ENCODE assay signal across 8 mouse cellular contexts in the genomic region with DNA sequence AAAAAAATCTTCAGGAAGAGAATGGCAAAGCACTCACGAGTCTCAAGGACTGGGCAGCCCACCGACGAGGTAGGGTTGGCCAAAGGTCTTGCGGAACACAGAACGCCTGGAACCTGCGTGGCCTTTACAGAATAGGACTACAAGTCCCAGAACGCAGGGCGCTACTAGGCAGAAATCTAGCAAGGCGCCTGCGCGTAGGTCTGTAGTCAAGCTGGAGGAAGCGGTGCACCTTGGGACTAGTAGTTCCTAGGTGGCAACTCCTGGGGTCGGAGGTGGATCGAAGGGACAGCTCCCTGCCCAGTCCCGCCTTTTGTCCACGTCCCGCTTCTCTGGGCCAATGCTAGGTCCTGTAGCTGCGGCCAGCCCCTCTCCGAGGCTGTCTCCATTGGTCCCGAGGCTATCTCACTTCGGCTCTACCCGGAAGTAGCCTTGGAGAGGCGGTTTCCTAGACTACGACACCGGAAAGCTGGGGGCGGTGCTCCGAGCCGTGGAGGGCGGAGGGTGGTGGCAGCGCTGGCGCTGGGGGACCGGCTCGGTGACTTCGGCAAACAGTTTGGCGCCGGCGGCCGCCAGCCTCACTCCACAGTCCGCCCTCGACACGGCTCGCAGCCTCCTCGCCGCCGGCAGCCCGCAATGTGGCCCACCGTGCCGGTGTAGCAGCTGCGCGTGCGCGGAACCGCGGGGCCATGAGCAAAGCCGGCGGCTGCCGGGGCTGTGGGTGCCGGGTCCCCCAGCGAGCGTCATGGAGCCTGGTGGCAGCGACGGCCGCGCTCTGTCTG. TPM values are rescaled to one million over a fixed set of nuclear protein-coding genes. Genes with fewer than 3 reads are reported as not detected.
A peak's percentile ranks its signal among the peaks of the same experiment; 100 is the strongest.
DNase-seq lines count a peak whose midpoint lies in the region; ATAC-seq and TF ChIP-seq lines count a peak whose summit lies in the region.

A gene (plus strand): TSS at position 491 of the 779 bp plus-strand sequence.

- H3K27me3 ChIP-seq in embryonic facial prominence, embryonic 13.5 days: no peaks in the 10 kb centered on the region
- H3K27me3 ChIP-seq in kidney, adult 2 months (replicated peaks; ENCODE audit: control insufficient read depth, insufficient read depth, low read length): no peaks in the 10 kb centered on the region
- H3K27me3 ChIP-seq in limb, embryonic 12.5 days: no peaks in the 10 kb centered on the region
- H3K27me3 ChIP-seq in midbrain, embryonic 15.5 days (replicated peaks): no peaks in the 10 kb centered on the region
- H3K27me3 ChIP-seq in spleen, adult 2 months (ENCODE audit: control insufficient read depth, insufficient read depth, low read length): no peaks in the 10 kb centered on the region

- H3K4me3 ChIP-seq in embryonic facial prominence, embryonic 13.5 days: peak within 1 kb of the TSS; percentile 77
- H3K4me3 ChIP-seq in kidney, adult 2 months (ENCODE audit: insufficient read depth, low read depth, low read length): peak within 1 kb of the TSS; percentile 78
- H3K4me3 ChIP-seq in limb, embryonic 12.5 days (replicated peaks): peak within 1 kb of the TSS; percentile 92
- peak within 1 kb of the TSS; percentile 55 for H3K4me3 ChIP-seq in midbrain, embryonic 15.5 days
- peak within 1 kb of the TSS; percentile 88 for H3K4me3 ChIP-seq in spleen, adult 2 months (ENCODE audit: extremely low read depth, insufficient read depth, insufficient read length)

- H3K4me1 ChIP-seq in embryonic facial prominence, embryonic 13.5 days: peaks cover 30% of the 10 kb centered on the region
- H3K4me1 ChIP-seq in kidney, adult 2 months (ENCODE audit: control insufficient read depth, insufficient read depth, low read length): peaks cover 12% of the 10 kb centered on the region; the same call in 1 of the 2 replicates
- H3K4me1 ChIP-seq in limb, embryonic 12.5 days (replicated peaks): peaks cover 25% of the 10 kb centered on the region
- H3K4me1 ChIP-seq in midbrain, embryonic 15.5 days: peaks cover 19% of the 10 kb centered on the region
- peaks cover 6% of the 10 kb centered on the region for H3K4me1 ChIP-seq in spleen, adult 2 months (ENCODE audit: control insufficient read depth, insufficient read depth, insufficient read length)

- peak; percentile 98 for DNase-seq in 3134 (ENCODE audit: extremely low read depth, insufficient read length, low spot score)
- peak; percentile 98 to 99 for DNase-seq in adrenal gland, postnatal 36 days
- DNase-seq in heart, adult 18-20 months: peak; percentile 97 to 100
- peak; percentile 100 for DNase-seq in kidney, adult 2 months
- DNase-seq in spleen, adult 2 months (ENCODE audit: low read depth in 1 of 2, low spot score in 2 of 2): peak; percentile 98 to 99

- TF ChIP-seq POLR2A in kidney, adult 2 months (IDR thresholded peaks at IDR 0.05; ENCODE audit: low read depth, low read length): peak; percentile 35
- TF ChIP-seq POLR2A in spleen, adult 2 months (IDR thresholded peaks at IDR 0.05; ENCODE audit: low read depth, low read length): peak; percentile 74

- no peaks in the 10 kb centered on the region for H3K36me3 ChIP-seq in embryonic facial prominence, embryonic 13.5 days
- H3K36me3 ChIP-seq in kidney, adult 2 months (ENCODE audit: control insufficient read depth, insufficient read depth, low read length): no peaks in the 10 kb centered on the region; the same call in 1 of the 2 replicates
- no peaks in the 10 kb centered on the region for H3K36me3 ChIP-seq in limb, embryonic 12.5 days
- H3K36me3 ChIP-seq in midbrain, embryonic 15.5 days (replicated peaks): peaks cover 4% of the 10 kb centered on the region; the same call in 1 of the 2 replicates
- peaks cover 3% of the 10 kb centered on the region; the same call in 1 of the 2 replicates for H3K36me3 ChIP-seq in spleen, adult 2 months (ENCODE audit: control insufficient read depth, insufficient read depth, low read length)

- ATAC-seq in embryonic facial prominence, embryonic 13.5 days (ENCODE audit: insufficient number of reproducible peaks, insufficient read depth, low FRiP score, low TSS enrichment, low read depth): peak; percentile 99
- ATAC-seq in limb, embryonic 12.5 days (ENCODE audit: insufficient number of reproducible peaks, insufficient read depth, low FRiP score, low TSS enrichment, low read depth): peak; percentile 100
- ATAC-seq in midbrain, embryonic 15.5 days (replicated peaks): peak; percentile 99

- no peak for TF ChIP-seq CTCF in kidney, adult 2 months (conservative IDR thresholded peaks at IDR 0.05; ENCODE audit: insufficient read depth, insufficient read length, low read depth, low read length)
- TF ChIP-seq CTCF in spleen, adult 2 months (IDR thresholded peaks at IDR 0.05; ENCODE audit: extremely low read depth, insufficient read depth, insufficient read length, insufficient replicate concordance): no peak

- WGBS in embryonic facial prominence, embryonic 13.5 days: under 1% methylated on average over 64 of the region's 64 CpGs
- WGBS in kidney, adult 2 months: under 1% methylated on average over 64 of the region's 64 CpGs
- under 1% methylated on average over 64 of the region's 64 CpGs for WGBS in limb, embryonic 12.5 days
- WGBS in midbrain, embryonic 15.5 days: under 1% methylated on average over 59 of the region's 64 CpGs
- under 1% methylated on average over 64 of the region's 64 CpGs for WGBS in spleen, adult 2 months

- peak within 1 kb of the TSS; percentile 91 for H3K4me2 ChIP-seq in embryonic facial prominence, embryonic 13.5 days
- peak within 1 kb of the TSS; percentile 98 for H3K4me2 ChIP-seq in limb, embryonic 12.5 days
- H3K4me2 ChIP-seq in midbrain, embryonic 15.5 days: peak within 1 kb of the TSS; percentile 58

- no peaks in the 10 kb centered on the region for H3K9me3 ChIP-seq in embryonic facial prominence, embryonic 13.5 days
- no peaks in the 10 kb centered on the region for H3K9me3 ChIP-seq in limb, embryonic 12.5 days
- no peaks in the 10 kb centered on the region for H3K9me3 ChIP-seq in midbrain, embryonic 15.5 days

- H3K9ac ChIP-seq in embryonic facial prominence, embryonic 13.5 days: peak within 1 kb of the TSS; percentile 76
- peak within 1 kb of the TSS; percentile 75 for H3K9ac ChIP-seq in limb, embryonic 12.5 days (replicated peaks)
- peak within 1 kb of the TSS; percentile 52 for H3K9ac ChIP-seq in midbrain, embryonic 15.5 days

- peak within 1 kb of the TSS; percentile 79 for H3K27ac ChIP-seq in embryonic facial prominence, embryonic 13.5 days
- peak within 1 kb of the TSS; percentile 95 for H3K27ac ChIP-seq in kidney, adult 2 months (ENCODE audit: insufficient read depth, low read depth, low read length)
- peak within 1 kb of the TSS; percentile 82 for H3K27ac ChIP-seq in limb, embryonic 12.5 days
- H3K27ac ChIP-seq in midbrain, embryonic 15.5 days: peak within 1 kb of the TSS; percentile 89
- H3K27ac ChIP-seq in spleen, adult 2 months (ENCODE audit: insufficient read depth, low read length): peak within 1 kb of the TSS; percentile 89

RNA-seq across cellular contexts. Expression of the gene that starts here (rescaled TPM):
- 100 to 1,000 TPM; 120 to 146 TPM for total RNA-seq in adrenal gland, postnatal 36 days (2021)
- polyA plus RNA-seq in embryonic facial prominence, embryonic 13.5 days (2015; fragmentation: Nextera tagmentation; extraction: Ambion mirVana): 13.8 and 17.0 TPM in 2 replicates
- total RNA-seq in heart, adult 18-20 months (2021): 10 to 100 TPM; 18.6 to 20.5 TPM
- polyA plus RNA-seq in kidney, adult 2 months (2012; rRNA removed): 9.0 and 9.5 TPM in 2 replicates
- 24.5 and 26.5 TPM in 2 replicates for polyA plus RNA-seq in limb, embryonic 12.5 days (2016; fragmentation: Nextera tagmentation; extraction: Ambion mirVana)
- polyA plus RNA-seq in midbrain, embryonic 15.5 days (2015; fragmentation: Nextera tagmentation; extraction: Ambion mirVana): 20.3 and 22.3 TPM in 2 replicates
- polyA plus RNA-seq in spleen, adult 2 months (2012; rRNA removed): 2.8 and 5.0 TPM in 2 replicates

Comparison
In these comparisons a context has a peak if more than half of its experiments do, and no peak if none do; other contexts are left out.
1. Peak in every context shown above with its lines: DNase-seq, ATAC-seq, H3K4me3 ChIP-seq and H3K27ac ChIP-seq.
2. RNA of the gene that starts here (total RNA-seq): 120 to 146 TPM in adrenal gland, postnatal 36 days; 18.6 to 20.5 TPM in heart, adult 18-20 months; every median in the first group is over 4 times any median in the second.